Mouse (Mus musculus) CH12.LX (cell line): ENCODE results near the gene Spata48.

Experiments used
- CHD1 ChIP-seq: IDR thresholded peaks from 2 replicates; pipeline ENCODE4 v1.6.1; 2012; ENCODE audit warnings: low read depth, low read length, improper control_type of control experiment, inconsistent platforms
- CHD2 ChIP-seq: IDR thresholded peaks from 2 replicates; pipeline ENCODE4 v1.6.1; 2011; ENCODE audit warnings: low read length, improper control_type of control experiment
- CTCF ChIP-seq, 2 experiments: IDR thresholded peaks in 1 of 2; conservative IDR thresholded peaks in 1 of 2; 2 replicates each; pipeline ENCODE4 v1.5.1; 2011 to 2012; ENCODE audit warnings: low read depth in 2 of 2, low read length in 2 of 2, improper control_type of control experiment in 1 of 2, inconsistent platforms in 1 of 2, mild to moderate bottlenecking in 1 of 2, moderate library complexity in 1 of 2
- JUND ChIP-seq: conservative IDR thresholded peaks from 2 replicates; pipeline ENCODE4 v1.6.1; 2011; ENCODE audit warnings: low read depth, low read length, improper control_type of control experiment
- KAT2A ChIP-seq: IDR thresholded peaks from 2 replicates; pipeline ENCODE4 v1.6.1; 2012; ENCODE audit warnings: low read length, improper control_type of control experiment, inconsistent platforms; ENCODE audit not compliant: insufficient replicate concordance
- NELFE ChIP-seq: IDR thresholded peaks from 2 replicates; pipeline ENCODE4 v1.6.1; 2011; ENCODE audit warnings: low read depth, low read length, improper control_type of control experiment
- NRF1 ChIP-seq: IDR thresholded peaks from 2 replicates; pipeline ENCODE4 v1.6.1; 2014; ENCODE audit warnings: low read depth, mild to moderate bottlenecking, inconsistent platforms, low read length, improper control_type of control experiment, moderate library complexity
- POLR2A ChIP-seq: IDR thresholded peaks from 2 replicates; pipeline ENCODE4 v1.6.1; 2011; ENCODE audit warnings: low read depth, mild to moderate bottlenecking, improper control_type of control experiment, low read length
- TCF12 ChIP-seq: IDR thresholded peaks from 2 replicates; pipeline ENCODE4 v1.6.1; 2014; ENCODE audit warnings: low read depth, mild to moderate bottlenecking, inconsistent platforms, low read length, improper control_type of control experiment
- ZC3H11A ChIP-seq: IDR thresholded peaks from 2 replicates; pipeline ENCODE4 v1.6.1; 2012; ENCODE audit warnings: low read depth, mild to moderate bottlenecking, inconsistent platforms, low read length, improper control_type of control experiment
- ZMIZ1 ChIP-seq: IDR thresholded peaks from 2 replicates; pipeline ENCODE4 v1.6.1; 2012; ENCODE audit warnings: low read depth, mild to moderate bottlenecking, inconsistent platforms, low read length, improper control_type of control experiment

GRCm38 (mm10) chr11:11561118-11561517 lies 99.2 kb downstream of the Spata48 start:
- TF ChIP-seq NRF1 (no peak), CTCF (conservative IDR thresholded peaks at IDR 0.05 in 1 of 2, IDR thresholded peaks at IDR 0.05 in 1 of 2; ENCODE audit: low read depth in 2 of 2, low read length in 2 of 2) (no peak), KAT2A (no peak), ZC3H11A (no peak), CHD1 (no peak), POLR2A (no peak), CHD2 (no peak), TCF12 (no peak), ZMIZ1 (no peak), NELFE (no peak), JUND (no peak)
